Mouse (Mus musculus): ENCODE results near the gene Kank1.

Gene Kank1

GRCm38 (mm10) chr19:25236596-25237491, at the start of gene Kank1:
Gene Kank1 (plus strand): TSS chr19:25236975.
- DNase-seq (ENCODE audit: low spot score in 2 of 2) = peak; percentile 57 to 63

- no peak for DNase-seq (ENCODE audit: low spot score in 2 of 2)
These were observed 49.1 kb upstream of the Kank1 start for GRCm38 (mm10) chr19:25187681-25188080.

DNA sequence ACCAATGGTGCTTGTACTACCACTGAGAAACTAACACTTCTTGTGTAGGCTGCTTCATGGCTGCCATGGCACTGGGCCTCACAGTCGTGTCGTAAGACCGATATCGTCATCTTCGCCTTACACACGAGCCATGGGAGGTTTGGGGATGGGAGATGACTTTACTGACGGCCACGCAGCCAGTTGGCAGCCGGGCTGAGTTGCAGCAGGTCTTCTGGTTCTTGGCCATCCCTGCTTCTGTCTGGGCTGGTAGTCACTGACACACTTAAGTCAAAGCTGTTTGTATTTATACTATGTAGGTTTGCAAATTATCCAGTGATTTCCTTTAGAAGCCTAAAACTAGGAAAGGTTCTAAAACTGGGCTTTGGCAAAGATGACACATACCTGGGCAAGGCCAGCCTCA, 43.0 kb upstream of the Kank1 start:
- DNase-seq (ENCODE audit: low spot score in 2 of 2) = no peak

DNA sequence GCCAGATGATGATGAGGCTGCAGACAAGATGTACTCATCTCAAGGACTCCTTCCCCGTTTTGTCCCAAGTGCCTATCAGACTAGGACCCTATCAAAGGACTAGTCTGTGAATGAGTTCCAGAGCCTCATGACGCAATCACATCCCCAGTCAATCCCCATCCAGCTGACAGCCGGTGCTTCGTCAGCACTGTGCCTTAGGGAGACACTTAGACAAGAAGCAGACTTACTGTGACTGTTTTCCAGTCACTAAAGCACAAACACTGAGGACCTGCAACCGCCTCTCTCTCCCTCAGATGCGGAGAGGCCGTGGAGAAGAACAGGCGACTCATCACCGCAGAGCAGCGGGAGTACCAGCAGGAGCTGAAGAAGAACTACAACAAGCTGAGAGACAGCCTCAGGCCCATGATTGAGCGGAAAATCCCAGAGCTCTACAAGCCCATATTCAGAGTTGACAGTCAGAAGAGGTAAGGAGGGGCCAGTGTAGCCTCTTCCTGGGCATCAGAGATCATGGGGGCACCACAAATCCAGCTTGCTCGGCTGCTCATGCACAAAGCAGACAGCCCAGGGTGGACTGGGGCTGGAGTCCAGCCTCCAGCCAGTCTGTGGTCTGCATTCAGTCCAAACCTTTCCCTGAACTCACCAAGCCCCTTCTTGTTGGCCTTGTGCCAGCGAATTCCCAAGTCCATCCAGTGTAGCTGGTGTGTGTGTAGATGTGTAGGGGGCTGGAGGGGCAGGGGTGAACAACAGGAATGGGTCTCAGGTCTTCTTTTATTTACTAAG, 36.5 kb upstream of the Kank1 start:
- no peak for DNase-seq (ENCODE audit: low spot score in 2 of 2)

DNA sequence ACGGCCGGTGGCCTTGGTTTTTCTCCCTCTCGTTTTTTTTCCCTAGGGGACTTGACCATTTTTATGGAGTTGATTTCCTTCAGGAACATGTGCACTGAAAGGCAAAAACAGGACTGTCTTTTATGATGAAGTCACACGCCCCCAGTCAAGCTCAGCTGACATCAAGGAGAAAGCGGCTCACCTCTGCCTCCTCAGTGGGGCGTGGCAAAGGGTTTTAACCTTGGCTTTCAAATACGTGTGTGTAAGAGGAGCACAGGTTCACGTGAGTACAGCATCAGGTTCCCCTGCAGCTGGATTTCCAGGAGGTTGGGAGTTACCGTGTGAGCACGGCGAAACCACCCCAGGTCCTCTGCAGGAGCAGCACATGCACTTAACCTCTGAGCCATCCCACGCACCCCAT, 33.7 kb upstream of the Kank1 start:
- no peak for DNase-seq (ENCODE audit: low spot score in 2 of 2)

DNA sequence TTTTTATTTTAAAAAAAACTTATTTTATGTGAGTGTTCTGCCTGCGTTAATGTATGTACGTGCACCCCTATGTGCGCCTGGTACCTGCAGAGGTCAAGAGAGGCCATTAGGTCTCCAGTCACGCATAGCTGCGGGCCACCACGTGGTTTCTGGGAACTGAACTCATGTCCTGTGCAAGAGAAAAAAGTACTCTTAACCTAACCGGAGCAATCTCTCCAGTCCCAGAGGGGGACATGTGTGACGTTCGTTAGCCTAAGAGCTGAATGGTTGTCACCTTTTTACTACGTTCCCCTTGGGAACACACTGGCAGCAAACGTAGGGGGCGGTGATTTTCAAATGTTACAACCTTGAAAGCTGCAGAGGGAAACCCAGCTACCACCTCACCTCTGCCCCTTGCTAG, 29.8 kb upstream of the Kank1 start:
- no peak for DNase-seq (ENCODE audit: low spot score in 2 of 2)

- no peak for DNase-seq (ENCODE audit: low spot score in 2 of 2)
These were observed 28.9 kb upstream of the Kank1 start for GRCm38 (mm10) chr19:25207731-25208361.

DNA sequence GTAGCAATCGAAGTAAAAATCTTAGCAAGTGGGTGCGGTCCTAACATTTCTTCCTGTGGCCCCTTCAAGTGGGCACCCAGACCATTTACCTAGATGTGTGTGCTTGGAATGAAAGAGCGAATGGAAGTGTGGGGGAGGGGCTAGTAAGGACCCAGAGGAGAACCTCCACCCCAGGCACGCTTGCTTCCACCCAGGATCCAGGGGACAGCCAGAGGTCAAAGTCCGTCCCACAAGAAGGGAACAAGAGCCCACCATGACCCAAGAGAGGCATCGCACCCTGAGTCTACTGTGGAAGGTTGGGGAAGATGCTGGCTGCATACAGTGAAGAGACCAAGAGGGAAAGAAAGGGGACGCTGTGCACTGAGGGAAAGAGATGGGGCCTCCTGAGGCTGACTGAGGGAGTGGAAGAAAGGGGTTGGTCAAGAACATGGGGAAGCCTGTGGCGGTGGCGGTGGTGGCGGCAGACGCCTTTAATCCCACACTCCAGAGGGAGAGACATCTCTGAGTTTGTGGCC, 28.1 kb upstream of the Kank1 start:
- DNase-seq (ENCODE audit: low spot score in 2 of 2) = no peak

- DNase-seq (ENCODE audit: low spot score in 2 of 2) = no peak
These were observed 16.2 kb upstream of the Kank1 start for GRCm38 (mm10) chr19:25220611-25221010.

DNA sequence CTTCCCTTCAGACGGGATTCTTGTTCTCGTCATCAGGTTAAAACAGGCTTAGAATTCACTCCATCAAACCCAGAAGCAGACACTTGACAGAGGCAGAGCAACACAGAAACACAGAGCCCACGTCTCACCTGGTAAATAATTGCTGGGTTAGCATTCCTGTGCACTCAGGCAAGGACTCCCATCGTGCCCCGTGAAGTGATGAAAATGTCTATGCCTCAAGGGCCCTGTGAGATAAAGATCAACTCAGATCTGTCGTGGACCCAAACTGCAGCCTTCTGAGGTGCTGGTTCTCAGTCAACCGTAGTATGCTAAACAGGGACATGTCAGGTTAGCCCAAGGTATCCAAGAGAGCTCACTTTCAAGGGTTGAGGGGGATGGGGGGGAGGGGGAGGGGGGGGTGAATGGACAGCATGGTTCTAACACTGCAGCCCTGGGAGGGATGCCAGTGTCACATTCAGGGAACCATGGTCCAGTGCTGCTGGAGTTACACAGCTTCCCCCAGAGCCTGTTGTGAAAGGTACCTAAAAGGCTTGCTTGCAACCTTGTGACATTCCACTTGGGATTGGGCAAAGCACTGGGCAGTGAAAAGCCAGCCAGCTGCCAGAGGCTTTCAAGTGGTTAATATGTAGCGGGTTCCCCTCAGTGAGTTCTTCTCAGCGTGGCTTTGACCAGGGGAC, 14.7 kb upstream of the Kank1 start:
- DNase-seq (ENCODE audit: low spot score in 2 of 2) = no peak

- no peak for DNase-seq (ENCODE audit: low spot score in 2 of 2)
These were observed 6.5 kb upstream of the Kank1 start for GRCm38 (mm10) chr19:25230058-25230974.

DNA sequence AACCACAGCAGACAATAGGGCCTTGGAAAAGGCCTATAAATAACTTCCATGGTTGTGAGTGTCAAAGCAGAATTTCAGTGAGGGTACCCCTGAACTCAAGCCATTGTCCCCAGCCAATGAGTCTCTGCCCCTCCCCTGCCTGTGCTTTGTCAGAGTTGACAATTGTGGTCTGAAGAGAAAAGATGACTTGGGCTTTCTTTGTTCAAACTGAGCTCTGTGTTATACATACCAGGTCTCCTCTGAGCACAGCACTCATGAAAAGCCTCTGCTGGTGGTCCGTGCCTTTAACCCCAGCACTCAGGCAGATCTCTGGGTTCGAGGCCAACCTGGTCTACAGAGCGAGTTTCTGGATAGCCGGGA, 5.8 kb upstream of the Kank1 start:
- no peak for DNase-seq (ENCODE audit: low spot score in 2 of 2)

GRCm38 (mm10) chr19:25232032-25232431, 4.7 kb upstream of the Kank1 start:
- no peak for DNase-seq (ENCODE audit: low spot score in 2 of 2)

- DNase-seq (ENCODE audit: low spot score in 2 of 2) = peak; percentile 10 to 17
These were observed 791 bp downstream of the Kank1 start for GRCm38 (mm10) chr19:25237492-25238040.

GRCm38 (mm10) chr19:25238121-25238520, 1.3 kb downstream of the Kank1 start:
- DNase-seq (ENCODE audit: low spot score in 2 of 2) = no peak

GRCm38 (mm10) chr19:25243566-25243965, 6.8 kb downstream of the Kank1 start:
- DNase-seq (ENCODE audit: low spot score in 2 of 2) = no peak

DNA sequence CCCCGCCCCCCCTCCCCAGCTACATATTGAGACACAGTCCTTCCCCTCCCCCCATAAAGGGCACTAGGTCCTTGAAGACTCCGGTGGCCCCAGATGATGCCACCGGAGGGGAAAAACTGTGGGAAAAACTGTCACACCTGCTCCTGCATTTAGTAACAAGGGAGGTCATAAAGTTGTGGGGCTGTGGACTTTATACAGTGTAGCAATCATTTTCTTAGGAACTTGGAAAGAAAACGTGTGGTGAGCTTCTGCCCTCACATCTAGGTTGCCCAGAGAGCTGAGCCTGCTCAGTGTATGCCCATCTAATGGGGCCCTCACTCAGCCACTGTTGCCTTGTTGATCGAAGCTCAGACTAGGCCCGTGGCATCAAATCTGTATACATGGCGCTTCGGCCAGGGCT, 9.3 kb downstream of the Kank1 start:
- DNase-seq (ENCODE audit: low spot score in 2 of 2) = no peak

DNA sequence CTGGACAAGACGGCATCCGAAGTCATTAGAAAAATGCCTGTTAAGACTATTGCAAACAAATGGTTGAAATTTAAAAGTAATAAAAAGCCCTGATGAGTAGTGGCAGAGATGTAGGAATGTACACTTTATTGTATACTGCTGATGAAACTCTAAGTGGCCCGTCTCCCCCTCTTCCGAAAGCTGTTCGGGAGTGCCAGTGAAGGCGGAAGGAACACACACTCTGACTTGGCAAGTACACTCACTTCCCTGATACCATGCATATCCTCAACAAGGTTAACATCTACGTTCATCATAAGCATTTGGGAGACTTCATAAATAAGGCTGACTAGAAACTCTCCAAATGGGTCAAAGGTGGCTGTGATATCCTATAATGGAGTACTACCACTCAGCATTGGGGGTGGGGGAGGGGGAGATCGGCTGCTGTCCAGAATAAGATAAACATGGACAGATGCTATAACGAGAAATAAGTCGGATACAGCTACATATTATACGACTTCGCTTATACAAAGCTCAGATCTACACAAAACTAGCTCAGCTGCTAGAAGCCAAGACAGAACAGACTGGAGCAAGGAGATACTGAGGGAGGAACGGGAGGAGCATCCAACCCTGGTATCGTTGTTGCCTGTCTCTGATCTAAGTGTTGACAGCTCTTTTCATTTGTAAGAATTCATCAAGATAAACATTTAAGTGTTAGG, 11.2 kb downstream of the Kank1 start:
- no peak for DNase-seq (ENCODE audit: low spot score in 2 of 2)

DNA sequence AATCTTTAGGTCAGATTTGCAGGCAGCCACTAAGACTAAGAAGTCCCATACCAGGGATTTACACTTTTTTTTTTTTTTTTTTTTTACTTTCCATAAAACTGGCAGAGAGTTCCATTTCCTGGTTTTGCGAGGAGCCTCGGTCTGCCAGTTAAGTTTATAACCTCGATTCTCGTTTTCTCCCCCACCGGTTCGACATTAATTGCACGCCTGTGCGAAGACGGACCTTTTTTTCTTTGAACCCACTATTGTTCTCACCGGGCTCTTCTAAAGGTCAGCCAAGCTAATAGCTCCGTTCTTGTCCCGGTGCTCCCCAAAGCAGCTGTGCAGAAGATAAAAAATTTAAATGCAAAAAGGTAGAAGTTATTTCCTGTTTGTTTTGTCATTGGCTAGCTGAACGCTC, 12.5 kb downstream of the Kank1 start:
- DNase-seq (ENCODE audit: low spot score in 2 of 2) = no peak
